Mouse (Mus musculus) lung, embryonic 16.5 days (tissue): ENCODE data around the gene Olfr1026. TPM values are rescaled to one million over a fixed set of nuclear protein-coding genes. Genes with fewer than 3 reads are reported as not detected.

Experiments used
- ATAC-seq: fragments of 200-750 bp; cut with Nextera tagmentation; 2 replicates; pipeline ENCODE4 v1.8.0; 2017; ENCODE audit warnings: low read depth, mild to moderate bottlenecking, moderate library complexity
- H3K27ac ChIP-seq: fragments of 300-500 bp; sonication (generic); 2 replicates; pipeline ENCODE4 v1.5.1; 2014; ENCODE audit warnings: mild to moderate bottlenecking, control low read depth, low read length
- H3K27me3 ChIP-seq: fragments of 300-500 bp; sonication (generic); 2 replicates; pipeline ENCODE4 v1.6.1; 2014; ENCODE audit warnings: low read depth, low read length, mixed read lengths; ENCODE audit not compliant: control insufficient read depth, insufficient read depth
- H3K36me3 ChIP-seq: fragments of 300-500 bp; sonication (generic); 2 replicates; pipeline ENCODE4 v1.6.1; 2014; ENCODE audit warnings: low read length; ENCODE audit not compliant: control insufficient read depth, insufficient read depth
- H3K4me1 ChIP-seq: fragments of 300-500 bp; sonication (generic); replicated peaks from 2 replicates; pipeline ENCODE4 v1.6.1; 2014; ENCODE audit warnings: low read length, mixed read lengths; ENCODE audit not compliant: control insufficient read depth, insufficient read depth
- H3K4me2 ChIP-seq: fragments of 300-500 bp; sonication (generic); 2 replicates; pipeline ENCODE4 v1.6.1; 2014; ENCODE audit warnings: low read depth, low read length, control low read depth
- H3K4me3 ChIP-seq: fragments of 300-500 bp; sonication (generic); 2 replicates; pipeline ENCODE4 v1.5.1; 2014; ENCODE audit warnings: mild to moderate bottlenecking, low read length, control low read depth
- H3K9ac ChIP-seq: fragments of 300-500 bp; sonication (generic); 2 replicates; pipeline ENCODE4 v1.6.1; 2014; ENCODE audit warnings: low read length, control low read depth
- H3K9me3 ChIP-seq: fragments of 300-500 bp; sonication (generic); 2 replicates; pipeline ENCODE4 v1.6.1; 2016; ENCODE audit warnings: low read length; ENCODE audit not compliant: control insufficient read depth
- WGBS: fragments of 180-500 bp; shearing (Covaris S2); extraction: QIAGEN DNeasy Blood & Tissue Kit; methylation state at CpG from one replicate; pipeline ENCODE4 v1.1.7; 2014; 5-methylcytosine and 5-hydroxymethylcytosine counted together
- polyA plus RNA-seq: library from polyadenylated mRNA; unstranded; fragments of >200 nt; fragmentation: Nextera tagmentation; extraction: Ambion mirVana; gene quantifications from 2 replicates; pipeline ENCODE4 v1.2.1, GENCODE M21; 2015

Olfr1026 gene
- not detected in 2 replicates for polyA plus RNA-seq

DNA sequence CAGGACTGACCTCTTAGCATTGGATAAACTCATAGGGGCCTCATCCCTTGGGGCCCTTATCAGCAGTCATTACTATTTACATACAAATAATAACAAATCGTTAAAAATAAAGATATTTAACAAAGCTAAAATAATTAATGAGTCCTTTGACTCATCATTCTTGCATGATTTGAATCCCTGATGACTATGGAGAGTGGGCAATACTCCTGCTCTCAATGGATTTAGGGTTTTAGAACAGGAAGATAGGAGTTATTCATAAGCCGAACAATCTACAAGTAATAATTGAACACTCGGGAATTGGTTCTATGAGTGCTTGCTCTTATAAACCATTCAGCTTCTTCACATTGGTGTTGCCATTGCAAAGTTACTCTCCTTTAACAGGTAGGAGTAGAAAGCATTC, at the start of gene Olfr1026:
Gene Olfr1026 (plus strand): TSS at position 301 of the 400 bp plus-strand sequence.
- no peak within 1 kb of the TSS for H3K27ac ChIP-seq
- no peaks in the 10 kb centered on the region for H3K9me3 ChIP-seq
- ATAC-seq: no peak
- 78% methylated on average over 3 of the region's 3 CpGs for WGBS
- no peak within 1 kb of the TSS for H3K9ac ChIP-seq
- no peak within 1 kb of the TSS for H3K4me3 ChIP-seq
- H3K27me3 ChIP-seq: no peaks in the 10 kb centered on the region
- H3K4me1 ChIP-seq: no peaks in the 10 kb centered on the region
- H3K4me2 ChIP-seq: no peak within 1 kb of the TSS
- no peaks in the 10 kb centered on the region for H3K36me3 ChIP-seq

DNA sequence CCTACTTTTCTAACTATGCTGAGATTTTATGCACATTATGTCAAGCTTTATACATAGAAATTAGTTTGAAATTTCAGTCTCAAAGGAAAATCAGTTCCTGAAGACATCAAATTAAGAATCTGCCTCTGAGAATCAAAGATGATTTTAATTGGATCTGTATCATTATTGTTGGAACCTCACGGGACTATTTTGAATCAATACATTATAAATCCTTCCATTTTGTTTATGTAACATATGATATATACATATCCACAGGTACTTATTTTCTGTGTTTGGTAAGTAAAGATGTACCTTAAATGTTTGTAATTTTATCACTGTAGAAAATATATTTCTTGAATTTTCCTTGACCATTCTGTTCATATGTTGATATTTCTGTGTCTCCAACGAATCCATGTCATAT, 36.0 kb upstream of the Olfr1026 start, which contains the start of gene Olfr1023:
Gene Olfr1023 (plus strand): TSS at position 301 of the 400 bp plus-strand sequence.
- ATAC-seq: no peak
- no peaks in the 10 kb centered on the region for H3K4me1 ChIP-seq
- no peaks in the 10 kb centered on the region for H3K27me3 ChIP-seq
- H3K36me3 ChIP-seq: no peaks in the 10 kb centered on the region
- H3K27ac ChIP-seq: no peak within 1 kb of the TSS
- no peak within 1 kb of the TSS for H3K4me3 ChIP-seq
- WGBS: 57% methylated on average over 2 of the region's 2 CpGs
- no peak within 1 kb of the TSS for H3K4me2 ChIP-seq
- H3K9me3 ChIP-seq: no peaks in the 10 kb centered on the region
- H3K9ac ChIP-seq: no peak within 1 kb of the TSS

DNA sequence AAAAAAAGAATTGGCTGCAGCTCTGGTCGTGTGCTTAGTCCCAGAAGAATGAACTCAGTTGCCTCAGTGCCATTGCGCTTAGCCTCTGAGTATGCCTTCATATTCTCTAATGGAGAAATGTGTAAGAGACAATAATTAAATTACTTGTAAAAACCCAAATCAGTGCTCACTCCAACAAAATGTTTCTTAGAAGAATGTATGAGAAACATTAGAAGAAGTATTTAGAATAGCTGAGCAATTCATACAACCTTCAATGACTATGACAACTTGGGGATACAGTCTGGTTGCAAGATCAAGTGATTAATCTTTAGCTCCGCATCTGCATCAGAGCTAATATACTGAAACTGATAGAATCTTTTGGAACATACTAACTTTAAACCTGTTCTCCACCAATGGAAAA, 16.4 kb upstream of the Olfr1026 start, which contains the start of gene Olfr1024:
Gene Olfr1024 (minus strand): TSS at position 101 of the 400 bp plus-strand sequence.
- H3K4me1 ChIP-seq: no peaks in the 10 kb centered on the region
- no peaks in the 10 kb centered on the region for H3K27me3 ChIP-seq
- no peak within 1 kb of the TSS for H3K4me2 ChIP-seq
- no peaks in the 10 kb centered on the region for H3K36me3 ChIP-seq
- H3K9ac ChIP-seq: no peak within 1 kb of the TSS
- H3K9me3 ChIP-seq: no peaks in the 10 kb centered on the region
- no peak within 1 kb of the TSS for H3K27ac ChIP-seq
- WGBS: 85% methylated on average over 3 of the region's 3 CpGs
- H3K4me3 ChIP-seq: no peak within 1 kb of the TSS
- ATAC-seq: no peak

DNA sequence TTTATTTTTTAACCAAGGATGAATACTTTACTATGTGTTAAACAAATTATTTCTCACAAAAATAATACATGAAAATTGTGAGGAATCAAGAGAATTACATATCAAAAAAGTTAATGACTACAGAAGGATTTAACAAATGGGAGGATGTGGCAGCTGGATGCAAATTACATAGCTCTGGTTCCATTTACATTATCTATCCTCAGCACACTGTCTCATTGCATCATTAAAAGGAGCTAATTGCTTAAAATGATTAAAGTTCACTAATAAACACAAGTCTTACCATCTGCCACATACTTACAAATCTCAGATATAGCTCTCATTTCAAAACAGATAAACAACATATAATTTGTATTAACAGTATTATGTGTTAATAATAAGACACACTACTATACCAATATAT, 8.2 kb upstream of the Olfr1026 start:
- no peaks in the 10 kb centered on the region for H3K27me3 ChIP-seq
- H3K4me3 ChIP-seq: no peak overlapping the region
- H3K4me1 ChIP-seq: no peaks in the 10 kb centered on the region
- H3K9ac ChIP-seq: no peak overlapping the region
- ATAC-seq: no peak
- H3K27ac ChIP-seq: no peak overlapping the region
- no peaks in the 10 kb centered on the region for H3K36me3 ChIP-seq
- no peak overlapping the region for H3K4me2 ChIP-seq
- no peaks in the 10 kb centered on the region for H3K9me3 ChIP-seq

DNA sequence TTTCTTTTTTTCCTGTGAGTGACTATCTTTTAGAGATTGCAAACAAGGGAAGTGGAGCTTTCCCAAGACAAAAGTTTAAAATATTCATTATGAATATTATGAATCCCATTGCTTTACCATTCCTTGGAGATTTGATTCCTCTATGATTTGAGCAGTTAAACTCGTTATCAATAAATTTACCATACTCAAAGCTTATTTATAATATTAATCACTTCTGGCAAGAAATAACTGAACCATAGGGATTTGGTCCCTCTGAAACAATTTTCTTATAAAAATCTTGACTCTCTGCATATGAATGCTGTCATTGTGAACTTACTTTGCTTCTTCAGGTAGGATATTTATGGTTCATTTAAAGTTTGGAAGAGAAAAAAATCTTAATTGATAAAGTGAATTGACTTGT, 6.5 kb upstream of the Olfr1026 start, which contains the start of gene Olfr1025-ps1:
Gene Olfr1025-ps1 (plus strand): TSS at position 301 of the 400 bp plus-strand sequence.
- Histone ChIP-seq H3K4me2 (no peak within 1 kb of the TSS), H3K27ac (no peak within 1 kb of the TSS), H3K27me3 (no peaks in the 10 kb centered on the region), H3K9me3 (no peaks in the 10 kb centered on the region), H3K4me1 (no peaks in the 10 kb centered on the region), H3K9ac (no peak within 1 kb of the TSS), H3K4me3 (no peak within 1 kb of the TSS), H3K36me3 (no peaks in the 10 kb centered on the region)
- ATAC-seq: no peak
- WGBS: 46% methylated on average over 1 of the region's 1 CpGs

DNA sequence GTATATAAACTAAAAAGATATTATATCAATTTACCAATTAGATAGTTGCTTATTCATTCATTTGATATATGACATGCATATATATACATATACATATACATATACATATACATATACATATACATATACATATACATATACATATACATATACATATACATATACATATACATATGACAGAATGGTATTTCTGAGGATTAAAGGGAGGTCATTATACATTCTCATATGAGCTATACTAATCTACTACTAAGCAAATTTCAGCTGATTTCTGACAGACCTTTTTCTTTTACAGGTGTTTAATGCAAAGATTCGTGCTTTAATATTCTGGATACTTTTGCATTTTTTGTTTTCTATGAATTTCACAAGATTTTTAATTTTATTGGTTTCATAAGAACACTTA, 28.8 kb downstream of the Olfr1026 start, which contains the start of gene Olfr1028:
Gene Olfr1028 (plus strand): TSS at position 301 of the 400 bp plus-strand sequence.
- ATAC-seq: no peak
- Histone ChIP-seq H3K27me3 (no peaks in the 10 kb centered on the region), H3K9ac (no peak within 1 kb of the TSS), H3K27ac (no peak within 1 kb of the TSS), H3K4me2 (no peak within 1 kb of the TSS), H3K4me1 (no peaks in the 10 kb centered on the region), H3K9me3 (no peaks in the 10 kb centered on the region), H3K36me3 (no peaks in the 10 kb centered on the region), H3K4me3 (no peak within 1 kb of the TSS)
- WGBS: 55% methylated on average over 1 of the region's 1 CpGs

DNA sequence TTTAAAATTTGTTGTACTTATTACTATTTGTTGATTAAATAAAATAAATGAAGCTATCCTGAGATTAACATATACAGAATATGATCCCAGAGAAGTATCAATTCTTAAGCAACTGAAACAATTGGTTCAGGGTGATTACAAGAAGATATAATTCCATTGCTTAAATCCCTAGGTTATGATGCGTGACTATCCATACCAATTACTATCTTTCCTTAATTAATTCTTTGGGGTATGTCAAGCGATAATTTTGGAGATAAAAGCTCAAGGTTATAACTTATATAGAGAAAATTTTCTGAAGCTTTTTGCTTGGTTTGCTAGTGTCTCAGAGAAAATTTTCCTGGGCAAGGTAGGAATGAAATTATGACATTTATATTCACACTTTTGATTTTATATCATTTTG, 52.2 kb downstream of the Olfr1026 start, which contains the start of gene Olfr1029:
Gene Olfr1029 (plus strand): TSS at position 301 of the 400 bp plus-strand sequence.
- H3K27ac ChIP-seq: no peak within 1 kb of the TSS
- no peaks in the 10 kb centered on the region for H3K9me3 ChIP-seq
- H3K36me3 ChIP-seq: no peaks in the 10 kb centered on the region
- 86% methylated on average over 2 of the region's 2 CpGs for WGBS
- H3K4me1 ChIP-seq: no peaks in the 10 kb centered on the region
- H3K9ac ChIP-seq: no peak within 1 kb of the TSS
- no peak for ATAC-seq
- H3K4me2 ChIP-seq: no peak within 1 kb of the TSS
- no peaks in the 10 kb centered on the region for H3K27me3 ChIP-seq
- no peak within 1 kb of the TSS for H3K4me3 ChIP-seq

Other genes with a start within 250 kb of the Olfr1026 start
- not detected in 2 replicates for gene Olfr1006, start 242.8 kb upstream of the Olfr1026 start, polyA plus RNA-seq
- not detected in 2 replicates for gene Olfr1008, start 232.1 kb upstream of the Olfr1026 start, polyA plus RNA-seq
- gene Olfr1009, start 206.1 kb upstream of the Olfr1026 start, polyA plus RNA-seq: not detected in 2 replicates
- gene Olfr1012, start 158.8 kb upstream of the Olfr1026 start, polyA plus RNA-seq: not detected in 2 replicates
- gene Olfr1013, start 154.5 kb upstream of the Olfr1026 start, polyA plus RNA-seq: not detected in 2 replicates
- not detected in 2 replicates for gene Olfr1014, start 148.8 kb upstream of the Olfr1026 start, polyA plus RNA-seq
- not detected in 2 replicates for gene Olfr1015, start 139.5 kb upstream of the Olfr1026 start, polyA plus RNA-seq
- gene Olfr1016, start 119.0 kb upstream of the Olfr1026 start, polyA plus RNA-seq: not detected in 2 replicates
- gene Olfr1018, start 103.1 kb upstream of the Olfr1026 start, polyA plus RNA-seq: not detected in 2 replicates
- gene Olfr1019, start 76.1 kb upstream of the Olfr1026 start, polyA plus RNA-seq: not detected in 2 replicates
- gene Olfr1020, start 74.5 kb upstream of the Olfr1026 start, polyA plus RNA-seq: not detected in 2 replicates
- not detected in 2 replicates for gene Olfr1022, start 53.0 kb upstream of the Olfr1026 start, polyA plus RNA-seq
- not detected in 2 replicates for gene Olfr1023, start 35.9 kb upstream of the Olfr1026 start, polyA plus RNA-seq
- not detected in 2 replicates for gene Olfr1024, start 16.5 kb upstream of the Olfr1026 start, polyA plus RNA-seq
- gene Olfr1025-ps1, start 6.4 kb upstream of the Olfr1026 start, polyA plus RNA-seq: not detected in 2 replicates
- not detected in 2 replicates for gene Olfr1028, start 28.9 kb downstream of the Olfr1026 start, polyA plus RNA-seq
- gene Olfr1029, start 52.3 kb downstream of the Olfr1026 start, polyA plus RNA-seq: not detected in 2 replicates
- gene Olfr1030, start 57.7 kb downstream of the Olfr1026 start, polyA plus RNA-seq: not detected in 2 replicates
- gene Olfr1031, start 68.7 kb downstream of the Olfr1026 start, polyA plus RNA-seq: not detected in 2 replicates
- not detected in 2 replicates for gene Olfr1032, start 84.0 kb downstream of the Olfr1026 start, polyA plus RNA-seq
- 3.9 and 5.5 TPM in 2 replicates for gene Olfr1033, start 99.1 kb downstream of the Olfr1026 start, polyA plus RNA-seq
- 0.10 TPM in 1 of 2 replicates, not detected in the other for gene Olfr1034, start 124.3 kb downstream of the Olfr1026 start, polyA plus RNA-seq
- not detected in 2 replicates for gene Olfr1036, start 152.4 kb downstream of the Olfr1026 start, polyA plus RNA-seq
- gene Olfr1037, start 165.8 kb downstream of the Olfr1026 start, polyA plus RNA-seq: not detected in 2 replicates
- gene Olfr1039, start 214.4 kb downstream of the Olfr1026 start, polyA plus RNA-seq: not detected in 2 replicates
- gene Olfr1040, start 225.2 kb downstream of the Olfr1026 start, polyA plus RNA-seq: not detected in 2 replicates
- gene Olfr1042, start 240.3 kb downstream of the Olfr1026 start, polyA plus RNA-seq: not detected in 2 replicates
- gene Olfr1043, start 246.0 kb downstream of the Olfr1026 start, polyA plus RNA-seq: not detected in 2 replicates